Mouse (Mus musculus) stomach, embryonic 14.5 days (tissue): Measurements from ENCODE around the gene Lce3a. TPM values are rescaled to one million over a fixed set of nuclear protein-coding genes. Genes with fewer than 3 reads are reported as not detected.

Experiments
- ATAC-seq: fragments of 200-750 bp; cut with Nextera tagmentation; 2 replicates; pipeline ENCODE4 v1.8.0; 2017; ENCODE audit warnings: low read depth, moderate TSS enrichment; ENCODE audit not compliant: insufficient number of reproducible peaks, insufficient read depth, low FRiP score
- H3K27ac ChIP-seq: fragments of 300-500 bp; sonication (generic); 2 replicates; pipeline ENCODE4 v1.5.1; 2014; ENCODE audit warnings: mild to moderate bottlenecking, low read length, moderate library complexity, mixed read lengths
- H3K27me3 ChIP-seq: fragments of 300-500 bp; sonication (generic); 2 replicates; pipeline ENCODE4 v1.6.1; 2014; ENCODE audit warnings: low read length, control low read depth, mixed read lengths; ENCODE audit not compliant: control insufficient read depth, insufficient read depth
- H3K36me3 ChIP-seq: fragments of 300-500 bp; sonication (generic); 2 replicates; pipeline ENCODE4 v1.6.1; 2014; ENCODE audit warnings: mild to moderate bottlenecking, control low read depth, low read length, moderate library complexity, mixed read lengths; ENCODE audit not compliant: control insufficient read depth, insufficient read depth
- H3K4me1 ChIP-seq: fragments of 300-500 bp; sonication (generic); 2 replicates; pipeline ENCODE4 v1.6.1; 2014; ENCODE audit warnings: low read length, control low read depth, mixed read lengths; ENCODE audit not compliant: control insufficient read depth, insufficient read depth
- H3K4me2 ChIP-seq: fragments of 300-500 bp; sonication (generic); replicated peaks from 2 replicates; pipeline ENCODE4 v1.6.1; 2014; ENCODE audit warnings: low read depth, low read length, control low read depth
- H3K4me3 ChIP-seq: fragments of 300-500 bp; sonication (generic); 2 replicates; pipeline ENCODE4 v1.5.1; 2014; ENCODE audit warnings: low read depth, low read length, control low read depth
- H3K9ac ChIP-seq: fragments of 300-500 bp; sonication (generic); replicated peaks from 2 replicates; pipeline ENCODE4 v1.6.1; 2014; ENCODE audit warnings: low read depth, mild to moderate bottlenecking, control low read depth, low read length, moderate library complexity, mixed read lengths
- H3K9me3 ChIP-seq: fragments of 300-500 bp; sonication (generic); 2 replicates; pipeline ENCODE4 v1.6.1; 2016; ENCODE audit warnings: low read depth, low read length, control low read depth; ENCODE audit not compliant: control insufficient read depth
- WGBS: fragments of 180-500 bp; shearing (Covaris S2); extraction: QIAGEN DNeasy Blood & Tissue Kit; methylation state at CpG from one replicate; pipeline ENCODE4 v1.1.7; 2014; 5-methylcytosine and 5-hydroxymethylcytosine counted together
- polyA plus RNA-seq: library from polyadenylated mRNA; unstranded; fragments of >200 nt; fragmentation: Nextera tagmentation; extraction: Ambion mirVana; gene quantifications from 2 replicates; pipeline ENCODE4 v1.2.1, GENCODE M21; 2014

Lce3a gene
- polyA plus RNA-seq, 1 experiment from 2014 or later, result not detected

GRCm38 (mm10) chr3:92902992-92903391 lies 23.0 kb downstream of the Lce3a start:
- Histone ChIP-seq H3K9me3 (no peaks in the 10 kb centered on the region), H3K36me3 (no peaks in the 10 kb centered on the region), H3K4me1 (no peaks in the 10 kb centered on the region), H3K27me3 (no peaks in the 10 kb centered on the region), H3K4me2 (no peak overlapping the region), H3K27ac (no peak overlapping the region), H3K4me3 (no peak overlapping the region), H3K9ac (no peak overlapping the region)
- WGBS, result 22% methylated on average over 3 of the region's 3 CpGs
- ATAC-seq, result no peak

DNA sequence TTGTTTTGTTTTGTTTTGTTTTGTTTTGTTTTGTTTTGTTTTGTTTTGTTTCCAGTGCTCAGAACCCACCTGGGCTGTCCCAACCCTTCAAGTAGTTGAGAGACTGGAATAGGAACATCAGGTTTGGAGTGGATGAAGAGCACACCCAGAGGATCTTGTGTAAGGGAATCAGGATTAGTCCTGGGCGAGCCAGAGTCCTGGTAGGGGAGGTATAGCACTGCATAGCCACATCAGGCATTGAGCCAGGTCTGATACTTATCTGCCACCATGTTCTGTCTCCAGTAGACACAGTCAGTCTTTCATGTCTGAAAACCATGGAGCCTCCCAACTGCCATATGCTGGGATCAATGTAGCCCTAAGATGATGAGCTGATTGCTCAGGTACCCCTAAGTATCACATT lies 31.5 kb downstream of the Lce3a start:
- Histone ChIP-seq H3K27me3 (no peaks in the 10 kb centered on the region), H3K4me3 (no peak overlapping the region), H3K9me3 (no peaks in the 10 kb centered on the region), H3K27ac (no peak overlapping the region), H3K36me3 (no peaks in the 10 kb centered on the region), H3K4me2 (no peak overlapping the region), H3K9ac (no peak overlapping the region), H3K4me1 (no peaks in the 10 kb centered on the region)
- ATAC-seq, result peak; percentile 23; the same call in 1 of the 2 replicates
- WGBS, result 50% methylated on average over 1 of the region's 1 CpGs

- Histone ChIP-seq H3K27me3 (no peaks in the 10 kb centered on the region), H3K9me3 (no peaks in the 10 kb centered on the region), H3K4me1 (no peaks in the 10 kb centered on the region), H3K27ac (no peak overlapping the region), H3K9ac (no peak overlapping the region), H3K4me3 (no peak overlapping the region), H3K4me2 (no peak overlapping the region), H3K36me3 (no peaks in the 10 kb centered on the region)
- ATAC-seq, result no peak
- 60% methylated on average over 3 of the region's 3 CpGs for WGBS
Measured at GRCm38 (mm10) chr3:92894063-92894462, 32.0 kb downstream of the Lce3a start.

Other genes with a start within 250 kb of the Lce3a start
- gene Lce1c, start 247.0 kb downstream of the Lce3a start, polyA plus RNA-seq, result not detected in 2 replicates
- gene Lce1d, start 239.0 kb downstream of the Lce3a start, polyA plus RNA-seq, result not detected in 2 replicates
- gene Lce1e, start 217.2 kb downstream of the Lce3a start, polyA plus RNA-seq, result not detected in 2 replicates
- gene Lce1f, start 205.9 kb downstream of the Lce3a start, polyA plus RNA-seq, result not detected in 2 replicates
- not detected in 2 replicates for gene Gm38119, start 187.1 kb downstream of the Lce3a start, polyA plus RNA-seq
- gene Lce1g, start 173.9 kb downstream of the Lce3a start, polyA plus RNA-seq, result not detected in 2 replicates
- gene Lce1h, start 161.2 kb downstream of the Lce3a start, polyA plus RNA-seq, result not detected in 2 replicates
- gene Lce1i, start 147.3 kb downstream of the Lce3a start, polyA plus RNA-seq, result not detected in 2 replicates
- gene Lce1j, start 135.7 kb downstream of the Lce3a start, polyA plus RNA-seq, result not detected in 2 replicates
- gene Lce1k, start 118.3 kb downstream of the Lce3a start, polyA plus RNA-seq, result not detected in 2 replicates
- 0.15 TPM in 1 of 2 replicates, not detected in the other for gene Kprp, start 99.0 kb downstream of the Lce3a start, polyA plus RNA-seq
- gene Lce1l, start 74.9 kb downstream of the Lce3a start, polyA plus RNA-seq, result not detected in 2 replicates
- not detected in 2 replicates for gene 2310050C09Rik, start 56.0 kb downstream of the Lce3a start, polyA plus RNA-seq
- gene Lce3b, start 6.7 kb upstream of the Lce3a start, polyA plus RNA-seq, result not detected in 2 replicates
- gene Lce3c, start 18.3 kb upstream of the Lce3a start, polyA plus RNA-seq, result not detected in 2 replicates
- not detected in 2 replicates for gene Lce3d, start 31.2 kb upstream of the Lce3a start, polyA plus RNA-seq
- not detected in 2 replicates for gene Lce3e, start 40.8 kb upstream of the Lce3a start, polyA plus RNA-seq
- gene Lce3f, start 66.0 kb upstream of the Lce3a start, polyA plus RNA-seq, result not detected in 2 replicates
- gene Crct1, start 89.5 kb upstream of the Lce3a start, polyA plus RNA-seq, result 0.38 and 0.85 TPM in 2 replicates
- gene Lce1m, start 92.8 kb upstream of the Lce3a start, polyA plus RNA-seq, result not detected in 2 replicates
- gene Gm4858, start 142.6 kb upstream of the Lce3a start, polyA plus RNA-seq, result not detected in 2 replicates
- not detected in 2 replicates for gene Crnn, start 218.6 kb upstream of the Lce3a start, polyA plus RNA-seq